ENCODE assay signal across 24 mouse cellular contexts in the genomic region with DNA sequence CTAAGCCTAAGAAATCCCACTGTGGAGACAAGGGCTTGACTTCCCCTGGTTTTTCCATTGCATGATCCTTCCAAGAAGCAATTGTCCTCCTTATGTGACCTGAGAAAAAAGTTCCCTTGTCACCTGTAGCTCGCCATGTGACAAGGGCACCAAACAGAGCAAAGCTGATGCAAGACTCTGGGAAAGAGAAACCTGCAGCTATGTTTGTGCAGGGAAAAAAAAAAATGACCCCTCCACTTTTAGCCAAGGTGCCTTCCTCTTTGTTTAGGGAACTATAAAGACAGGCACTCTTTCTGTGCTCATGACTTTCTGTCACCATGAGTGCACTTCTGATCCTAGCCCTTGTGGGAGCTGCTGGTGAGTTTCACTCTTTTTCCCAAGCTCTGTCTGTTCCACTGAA. TPM values are rescaled to one million over a fixed set of nuclear protein-coding genes. Genes with fewer than 3 reads are reported as not detected.
DNase-seq lines count a peak whose midpoint lies in the region; ATAC-seq and TF ChIP-seq lines count a peak whose summit lies in the region.
"Had no signal": no experiment of that assay in that cellular context is flagged by ENCODE, and none has a peak within 500 bp of the region (broad histone marks: within the 10 kb centered on the region; RNA-seq: fewer than 3 reads in every experiment).

A gene (plus strand): TSS at position 301 of the 400 bp plus-strand sequence.

- WGBS in intestine, postnatal 0 days: 66% methylated on average over 1 of the region's 1 CpGs
- 50% methylated on average over 1 of the region's 1 CpGs for WGBS in stomach, embryonic 16.5 days

- no peaks in the 10 kb centered on the region for H3K36me3 ChIP-seq in intestine, postnatal 0 days (ENCODE audit: control insufficient read depth, insufficient read depth)
- no peaks in the 10 kb centered on the region for H3K36me3 ChIP-seq in stomach, embryonic 16.5 days (ENCODE audit: control insufficient read depth, insufficient read depth, low read length)
- H3K36me3 ChIP-seq: embryonic facial prominence, embryonic 15.5 days; forebrain, embryonic 15.5 days; heart, embryonic 12.5 days; hindbrain, embryonic 15.5 days had no signal

- H3K9me3 ChIP-seq in intestine, postnatal 0 days (ENCODE audit: control insufficient read depth): no peaks in the 10 kb centered on the region
- no peaks in the 10 kb centered on the region for H3K9me3 ChIP-seq in stomach, embryonic 16.5 days (replicated peaks; ENCODE audit: control insufficient read depth, low read length)
- H3K9me3 ChIP-seq: embryonic facial prominence, embryonic 15.5 days; forebrain, embryonic 15.5 days; heart, embryonic 12.5 days; hindbrain, embryonic 15.5 days had no signal

- H3K4me2 ChIP-seq in intestine, postnatal 0 days (replicated peaks; ENCODE audit: low read depth): no peak within 1 kb of the TSS
- no peak within 1 kb of the TSS for H3K4me2 ChIP-seq in stomach, embryonic 16.5 days (ENCODE audit: low read depth, low read length)
- H3K4me2 ChIP-seq: embryonic facial prominence, embryonic 15.5 days; forebrain, embryonic 15.5 days; heart, embryonic 12.5 days; hindbrain, embryonic 15.5 days had no signal

- intact Hi-C loops in heart, postnatal 25 days (cut with DNase I): no loop called here

- no peak for TF ChIP-seq CTCF in embryonic fibroblast, embryonic 13.5 days (IDR thresholded peaks at IDR 0.05; ENCODE audit: borderline replicate concordance, insufficient read depth, low read length)
- no peak for TF ChIP-seq CTCF in intestine, postnatal 0 days (IDR thresholded peaks at IDR 0.05; ENCODE audit: low read depth)

- peak within 1 kb of the TSS; percentile 78 for H3K27ac ChIP-seq in embryonic fibroblast, embryonic 13.5 days (ENCODE audit: insufficient read depth, low read length)
- H3K27ac ChIP-seq in intestine, postnatal 0 days (ENCODE audit: low read depth, low read length): no peak within 1 kb of the TSS
- H3K27ac ChIP-seq in stomach, embryonic 16.5 days (ENCODE audit: low read length): no peak within 1 kb of the TSS
- H3K27ac ChIP-seq: embryonic facial prominence, embryonic 15.5 days; forebrain, embryonic 15.5 days; hindbrain, embryonic 15.5 days had no signal

- H3K9ac ChIP-seq in intestine, postnatal 0 days (ENCODE audit: low read depth, low read length): no peak within 1 kb of the TSS
- no peak within 1 kb of the TSS for H3K9ac ChIP-seq in stomach, embryonic 16.5 days (ENCODE audit: low read length)
- H3K9ac ChIP-seq: embryonic facial prominence, embryonic 15.5 days; forebrain, embryonic 15.5 days; heart, embryonic 12.5 days; hindbrain, embryonic 15.5 days had no signal

- no peak for DNase-seq in gonadal fat pad, adult 2 months (ENCODE audit: low read depth)
- no peak for DNase-seq in heart, postnatal 25 days (ENCODE audit: low spot score)
- no peak for DNase-seq in Muller cell, postnatal 12 days (ENCODE audit: inconsistent ontology term)
- DNase-seq: adrenal gland, adult 8-10 months; adrenal gland, postnatal 36 days; cerebellum, adult 2 months; cerebellum, postnatal 14 days; embryo, embryonic 11 days; gastrocnemius, postnatal 10 days; heart, postnatal 36 days had no signal

- no peaks in the 10 kb centered on the region for H3K27me3 ChIP-seq in intestine, postnatal 0 days (replicated peaks; ENCODE audit: control insufficient read depth, insufficient read depth, low read length)
- no peaks in the 10 kb centered on the region for H3K27me3 ChIP-seq in stomach, embryonic 16.5 days (ENCODE audit: control insufficient read depth, insufficient read depth, low read length)
- H3K27me3 ChIP-seq: embryonic facial prominence, embryonic 15.5 days; forebrain, embryonic 15.5 days; heart, embryonic 12.5 days; hindbrain, embryonic 15.5 days had no signal

- no peak for TF ChIP-seq POLR2A in embryonic fibroblast, embryonic 13.5 days (IDR thresholded peaks at IDR 0.05; ENCODE audit: low read depth, low read length)

- ATAC-seq in intestine, postnatal 0 days: no peak
- ATAC-seq in stomach, embryonic 16.5 days (ENCODE audit: insufficient read depth, low FRiP score): no peak
- ATAC-seq: forebrain, embryonic 15.5 days had no signal

- H3K4me1 ChIP-seq in embryonic fibroblast, embryonic 13.5 days (ENCODE audit: control insufficient read depth, insufficient read depth, low read length): peaks cover 12% of the 10 kb centered on the region; the same call in 1 of the 2 replicates
- H3K4me1 ChIP-seq in intestine, postnatal 0 days (replicated peaks; ENCODE audit: control insufficient read depth, insufficient read depth, low read length): no peaks in the 10 kb centered on the region
- H3K4me1 ChIP-seq in stomach, embryonic 16.5 days (ENCODE audit: control insufficient read depth, insufficient read depth, low read length): no peaks in the 10 kb centered on the region
- H3K4me1 ChIP-seq: embryonic facial prominence, embryonic 15.5 days; forebrain, embryonic 15.5 days; heart, embryonic 12.5 days; hindbrain, embryonic 15.5 days had no signal

- H3K4me3 ChIP-seq in embryonic fibroblast, embryonic 13.5 days (ENCODE audit: insufficient read depth, low read length): no peak within 1 kb of the TSS
- H3K4me3 ChIP-seq in intestine, postnatal 0 days (ENCODE audit: low read depth, low read length): no peak within 1 kb of the TSS
- H3K4me3 ChIP-seq in stomach, embryonic 16.5 days (replicated peaks; ENCODE audit: low read length): no peak within 1 kb of the TSS
- H3K4me3 ChIP-seq: embryonic facial prominence, embryonic 15.5 days; forebrain, embryonic 15.5 days; heart, embryonic 12.5 days; hindbrain, embryonic 15.5 days had no signal

RNA-seq across cellular contexts. Expression of the gene that starts here (rescaled TPM):
- polyA plus RNA-seq in embryonic fibroblast, embryonic 13.5 days (2011; ENCODE audit: insufficient read length, low read depth, missing spikeins): not detected in 2 replicates
- 1.1 and 10.5 TPM in 2 replicates for polyA plus RNA-seq in gonadal fat pad, adult 2 months (2012; rRNA removed)
- polyA plus RNA-seq in intestine, postnatal 0 days (2015; fragmentation: Nextera tagmentation; extraction: Ambion mirVana): 10.5 and 17.9 TPM in 2 replicates
- 197 and 293 TPM in 2 replicates for polyA plus RNA-seq in stomach, embryonic 16.5 days (2015; fragmentation: Nextera tagmentation; extraction: Ambion mirVana)
- total RNA-seq in heart, postnatal 25 days (2021): not detected
- total RNA-seq: adrenal gland, adult 8-10 months; adrenal gland, postnatal 36 days; common myeloid progenitor, adult 5-6 weeks; ES-E14; gastrocnemius, postnatal 10 days; granulocyte monocyte progenitor cell, adult 5-6 weeks; heart, adult 8-10 months; heart, postnatal 36 days had no signal
- polyA plus RNA-seq: cerebellum, adult 2 months; embryonic facial prominence, embryonic 11.5 days; embryonic facial prominence, embryonic 15.5 days; forebrain, embryonic 11.5 days; forebrain, embryonic 15.5 days; heart, embryonic 12.5 days; hindbrain, embryonic 11.5 days; hindbrain, embryonic 15.5 days had no signal

Comparison
In these comparisons a context has a peak if more than half of its experiments do, and no peak if none do; other contexts are left out.
1. RNA of the gene that starts here (polyA plus RNA-seq): 197 to 293 TPM in stomach, embryonic 16.5 days; 10.5 to 17.9 TPM in intestine, postnatal 0 days, 1.1 to 10.5 TPM in gonadal fat pad, adult 2 months and not detected in embryonic fibroblast, embryonic 13.5 days; every median in the first group is over 10 times any median in the second.